22 mouse cellular contexts compared by ENCODE assay signal in genomic region chr12:58401904-58402303, GRCm38 (mm10).
DNase-seq lines count a peak whose midpoint lies in the region; ATAC-seq lines count a peak whose summit lies in the region.
"Had no signal": no experiment of that assay in that cellular context is flagged by ENCODE, and none has a peak within 500 bp of the region (broad histone marks: within the 10 kb centered on the region; RNA-seq: fewer than 3 reads in every experiment).

No protein-coding gene starts in this region.

- DNase-seq in embryonic facial prominence, embryonic 10.5 days (ENCODE audit: low spot score) = no peak
- peak; percentile 35 for DNase-seq in layer of hippocampus, adult 9-11 months
- no peak for DNase-seq in heart, postnatal 36 days
- DNase-seq: adrenal gland, adult 8-10 months; cerebellum, adult 9-11 months; gastrocnemius, adult 2 months; heart, postnatal 10 days; kidney, adult 9 months; liver, postnatal 0 days; lung, postnatal 10 days; right cerebral cortex, postnatal 14 days; spleen, adult 18-20 months had no signal

- H3K9me3 ChIP-seq in kidney, embryonic 16.5 days (ENCODE audit: low read length) = no peaks in the 10 kb centered on the region
- H3K9me3 ChIP-seq in kidney, embryonic 14.5 days (ENCODE audit: control insufficient read depth, low read length) = no peaks in the 10 kb centered on the region
- no peaks in the 10 kb centered on the region for H3K9me3 ChIP-seq in embryonic facial prominence, embryonic 10.5 days
- H3K9me3 ChIP-seq in liver, embryonic 12.5 days (replicated peaks) = no peaks in the 10 kb centered on the region
- H3K9me3 ChIP-seq: forebrain, embryonic 12.5 days; hindbrain, embryonic 12.5 days; intestine, embryonic 15.5 days; limb, embryonic 15.5 days had no signal

- ATAC-seq in kidney, embryonic 16.5 days (ENCODE audit: low FRiP score, low TSS enrichment) = 0 out of 2 replicates have a peak, but pooled peaks have one; percentile 57
- ATAC-seq in kidney, embryonic 14.5 days (ENCODE audit: low FRiP score, low TSS enrichment) = no peak
- ATAC-seq in megakaryocyte progenitor cell, adult 5-6 weeks (replicated peaks; ENCODE audit: poor library complexity) = no peak
- no peak for ATAC-seq in liver, embryonic 12.5 days
- ATAC-seq: intestine, embryonic 15.5 days; liver, postnatal 0 days; midbrain, embryonic 16.5 days had no signal

- no peaks in the 10 kb centered on the region for H3K36me3 ChIP-seq in kidney, embryonic 16.5 days (ENCODE audit: insufficient read depth, low read length)
- H3K36me3 ChIP-seq in kidney, embryonic 14.5 days (ENCODE audit: control insufficient read depth, insufficient read depth, low read length) = no peaks in the 10 kb centered on the region
- H3K36me3 ChIP-seq in embryonic facial prominence, embryonic 10.5 days (replicated peaks) = no peaks in the 10 kb centered on the region
- no peaks in the 10 kb centered on the region for H3K36me3 ChIP-seq in liver, embryonic 12.5 days
- H3K36me3 ChIP-seq: forebrain, embryonic 12.5 days; hindbrain, embryonic 12.5 days; intestine, embryonic 15.5 days; limb, embryonic 15.5 days had no signal

- no peaks in the 10 kb centered on the region for H3K4me1 ChIP-seq in kidney, embryonic 16.5 days (ENCODE audit: insufficient read depth, low read length)
- no peaks in the 10 kb centered on the region for H3K4me1 ChIP-seq in kidney, embryonic 14.5 days (ENCODE audit: control insufficient read depth, insufficient read depth, low read length)
- H3K4me1 ChIP-seq in embryonic facial prominence, embryonic 10.5 days = peaks cover 4% of the 10 kb centered on the region; the same call in 1 of the 2 replicates
- H3K4me1 ChIP-seq in liver, embryonic 12.5 days = no peaks in the 10 kb centered on the region
- H3K4me1 ChIP-seq: forebrain, embryonic 12.5 days; hindbrain, embryonic 12.5 days; intestine, embryonic 15.5 days; limb, embryonic 15.5 days had no signal

- intact Hi-C loops in heart, postnatal 36 days (cut with DNase I) = no loop called here

- H3K4me2 ChIP-seq in kidney, embryonic 16.5 days (replicated peaks; ENCODE audit: low read depth, low read length) = no peak overlapping the region
- H3K4me2 ChIP-seq in kidney, embryonic 14.5 days (replicated peaks; ENCODE audit: low read depth, low read length) = no peak overlapping the region
- H3K4me2 ChIP-seq in liver, embryonic 12.5 days = no peak overlapping the region
- H3K4me2 ChIP-seq: forebrain, embryonic 12.5 days; heart, embryonic 11.5 days; hindbrain, embryonic 12.5 days; intestine, embryonic 15.5 days; limb, embryonic 15.5 days had no signal

- WGBS in kidney, embryonic 16.5 days = 54% methylated on average over 3 of the region's 3 CpGs
- WGBS in kidney, embryonic 14.5 days = 49% methylated on average over 3 of the region's 3 CpGs
- 60% methylated on average over 3 of the region's 3 CpGs for whole genome bisulfite sequencing in embryonic facial prominence, embryonic 10.5 days
- WGBS in liver, embryonic 12.5 days (ENCODE audit: insufficient replicate concordance) = 43% methylated on average over 3 of the region's 3 CpGs

- H3K27me3 ChIP-seq in kidney, embryonic 16.5 days (ENCODE audit: insufficient read depth, low read length) = no peaks in the 10 kb centered on the region
- no peaks in the 10 kb centered on the region for H3K27me3 ChIP-seq in kidney, embryonic 14.5 days (ENCODE audit: control insufficient read depth, insufficient read depth, low read length)
- no peaks in the 10 kb centered on the region for H3K27me3 ChIP-seq in embryonic facial prominence, embryonic 10.5 days (replicated peaks; ENCODE audit: low read depth, poor library complexity, severe bottlenecking)
- H3K27me3 ChIP-seq in liver, embryonic 12.5 days (replicated peaks) = no peaks in the 10 kb centered on the region
- H3K27me3 ChIP-seq: forebrain, embryonic 12.5 days; hindbrain, embryonic 12.5 days; intestine, embryonic 15.5 days; limb, embryonic 15.5 days had no signal

- no peak overlapping the region for H3K4me3 ChIP-seq in kidney, embryonic 16.5 days (ENCODE audit: low read length)
- no peak overlapping the region for H3K4me3 ChIP-seq in kidney, embryonic 14.5 days (ENCODE audit: low read length)
- H3K4me3 ChIP-seq in embryonic facial prominence, embryonic 10.5 days = no peak overlapping the region
- H3K4me3 ChIP-seq in liver, embryonic 12.5 days = no peak overlapping the region
- H3K4me3 ChIP-seq: forebrain, embryonic 12.5 days; gastrocnemius, adult 2 months; hindbrain, embryonic 12.5 days; intestine, embryonic 15.5 days; limb, embryonic 15.5 days had no signal

- no peak overlapping the region for H3K27ac ChIP-seq in kidney, embryonic 16.5 days (ENCODE audit: low read length)
- no peak overlapping the region for H3K27ac ChIP-seq in kidney, embryonic 14.5 days (ENCODE audit: low read depth, low read length)
- H3K27ac ChIP-seq in embryonic facial prominence, embryonic 10.5 days (replicated peaks) = 0 out of 2 replicates have a peak overlapping the region, but pooled peaks have one; percentile 4
- no peak overlapping the region for H3K27ac ChIP-seq in liver, embryonic 12.5 days
- H3K27ac ChIP-seq: forebrain, embryonic 12.5 days; gastrocnemius, adult 2 months; hindbrain, embryonic 12.5 days; intestine, embryonic 15.5 days; limb, embryonic 15.5 days had no signal

- no peak overlapping the region for H3K9ac ChIP-seq in kidney, embryonic 16.5 days (replicated peaks; ENCODE audit: low read length)
- no peak overlapping the region for H3K9ac ChIP-seq in kidney, embryonic 14.5 days (ENCODE audit: low read depth, low read length)
- H3K9ac ChIP-seq in liver, embryonic 12.5 days = no peak overlapping the region
- H3K9ac ChIP-seq: forebrain, embryonic 12.5 days; hindbrain, embryonic 12.5 days; intestine, embryonic 15.5 days; limb, embryonic 15.5 days; liver, postnatal 0 days had no signal
